ENCODE assay signal across 1 mouse cellular context in the genomic region with DNA sequence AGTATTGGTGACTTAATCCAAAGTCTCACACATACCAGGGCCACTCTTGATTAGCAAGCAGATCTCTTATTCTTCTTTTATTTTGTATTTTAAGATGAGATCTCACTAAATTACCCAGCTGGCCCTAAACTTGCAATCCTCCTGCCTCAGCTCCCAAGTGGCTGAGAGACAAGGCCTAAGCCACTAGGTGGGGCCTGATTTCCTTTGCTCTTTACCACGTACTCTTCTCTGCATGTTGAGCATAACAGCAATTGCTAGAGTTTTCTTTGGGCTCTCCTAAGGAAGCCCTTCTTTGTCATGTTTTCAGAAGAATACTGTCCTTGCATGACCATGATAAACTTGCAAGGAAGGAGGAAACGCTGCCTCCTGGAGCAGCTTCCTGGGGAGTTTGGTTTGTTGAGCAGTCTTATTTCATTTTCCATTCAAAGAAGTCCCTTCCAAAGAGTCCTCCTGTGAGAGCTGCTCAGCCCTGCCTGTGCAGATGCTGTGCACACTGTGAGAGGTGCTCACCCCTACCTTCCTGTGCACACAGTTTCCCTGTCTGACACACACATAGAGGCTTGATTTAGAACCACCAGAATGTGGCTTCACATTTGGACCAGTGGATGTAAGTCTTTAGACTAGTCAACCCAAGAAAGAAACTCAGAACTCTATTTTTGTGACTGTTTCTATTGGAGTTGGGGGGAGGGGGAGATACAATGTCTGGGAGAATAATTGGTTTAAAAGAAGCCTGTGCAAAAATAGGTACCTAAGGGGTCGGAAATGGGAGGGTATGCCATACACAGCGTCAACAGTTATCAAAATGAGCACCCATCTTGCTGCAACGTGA.
TF ChIP-seq lines count a peak whose summit lies in the region.

No protein-coding gene starts in this region.

TF ChIP-seq in MEL, 35 proteins besides CTCF, POLR2A, EP300 and RAD21 (continued from another document):
- TF ChIP-seq ZC3H11A (IDR thresholded peaks at IDR 0.05; ENCODE audit: low read depth, low read length), result peak; percentile 3; the same call in 1 of the 2 replicates
- no peak for TF ChIP-seq GABPA (IDR thresholded peaks at IDR 0.05; ENCODE audit: low read depth, low read length)
TF ChIP-seq in MEL: peak in this region for 2.
